Mouse (Mus musculus) bone marrow macrophage, adult 2 months (primary cell): Measurements from ENCODE around the gene Smad3. TPM values are rescaled to one million over a fixed set of nuclear protein-coding genes. Genes with fewer than 3 reads are reported as not detected.

ENCODE experiments used
- H3K27ac ChIP-seq: 2 replicates; pipeline ENCODE4 v1.5.1; 2012; ENCODE audit warnings: low read depth, low read length; ENCODE audit not compliant: insufficient read depth
- H3K4me1 ChIP-seq: 2 replicates; pipeline ENCODE4 v1.6.1; 2012; ENCODE audit warnings: low read length; ENCODE audit not compliant: control insufficient read depth, insufficient read depth
- H3K4me3 ChIP-seq: 2 replicates; pipeline ENCODE4 v1.5.1; 2012; ENCODE audit warnings: mild to moderate bottlenecking, low read length, moderate library complexity; ENCODE audit not compliant: insufficient read depth
- CTCF ChIP-seq: IDR thresholded peaks from 2 replicates; pipeline ENCODE4 v1.5.1; 2012; ENCODE audit warnings: low read depth, mild to moderate bottlenecking, low read length, moderate library complexity
- POLR2A ChIP-seq: IDR thresholded peaks from 2 replicates; pipeline ENCODE4 v1.6.1; 2012; ENCODE audit warnings: mild to moderate bottlenecking, low read depth, low read length, borderline replicate concordance
- polyA plus RNA-seq: library from polyadenylated mRNA; stranded (reverse); fragments of >200 nt; gene quantifications from 2 replicates; pipeline ENCODE4 v1.2.4, GENCODE M21; 2012; ENCODE audit not compliant: missing spikeins, insufficient read depth, insufficient read length

Smad3 gene
- polyA plus RNA-seq, 1 experiment = 6.5 TPM

- no peak for TF ChIP-seq POLR2A
- TF ChIP-seq CTCF = no peak
- H3K4me3 ChIP-seq = no peak overlapping the region
- no peak overlapping the region for H3K27ac ChIP-seq
- peaks cover 14% of the 10 kb centered on the region for H3K4me1 ChIP-seq
Observed at GRCm38 (mm10) chr9:63789386-63789785, 31.6 kb upstream of the Smad3 start.

- Histone ChIP-seq H3K4me3 (no peak overlapping the region), H3K27ac (no peak overlapping the region), H3K4me1 (peaks cover 4% of the 10 kb centered on the region; the same call in 1 of the 2 replicates)
- TF ChIP-seq POLR2A (no peak), CTCF (no peak)
Observed at GRCm38 (mm10) chr9:63787606-63788005, 29.8 kb upstream of the Smad3 start.

DNA sequence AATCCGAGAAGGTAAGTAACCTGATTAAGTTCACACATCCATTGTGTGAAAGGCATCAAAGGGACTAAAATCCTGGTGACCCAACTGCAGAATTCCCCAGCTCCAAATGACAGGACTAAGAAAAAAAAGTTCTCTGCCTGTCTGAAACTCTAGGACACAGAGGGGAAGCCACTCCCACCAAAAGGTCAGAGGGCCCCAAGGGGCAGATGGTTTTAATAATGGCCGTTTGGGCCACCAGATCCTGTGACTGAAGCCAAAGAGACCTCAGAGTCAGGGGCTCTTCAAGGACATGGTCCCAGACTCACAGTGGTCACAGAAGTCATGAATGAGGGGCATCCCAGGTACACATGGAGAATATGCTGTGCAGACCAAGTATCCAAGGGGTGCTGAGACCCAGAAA is 29.3 kb upstream of the Smad3 start:
- Histone ChIP-seq H3K27ac (no peak overlapping the region), H3K4me3 (no peak overlapping the region), H3K4me1 (peaks cover 10% of the 10 kb centered on the region)
- TF ChIP-seq CTCF (no peak), POLR2A (no peak)

DNA sequence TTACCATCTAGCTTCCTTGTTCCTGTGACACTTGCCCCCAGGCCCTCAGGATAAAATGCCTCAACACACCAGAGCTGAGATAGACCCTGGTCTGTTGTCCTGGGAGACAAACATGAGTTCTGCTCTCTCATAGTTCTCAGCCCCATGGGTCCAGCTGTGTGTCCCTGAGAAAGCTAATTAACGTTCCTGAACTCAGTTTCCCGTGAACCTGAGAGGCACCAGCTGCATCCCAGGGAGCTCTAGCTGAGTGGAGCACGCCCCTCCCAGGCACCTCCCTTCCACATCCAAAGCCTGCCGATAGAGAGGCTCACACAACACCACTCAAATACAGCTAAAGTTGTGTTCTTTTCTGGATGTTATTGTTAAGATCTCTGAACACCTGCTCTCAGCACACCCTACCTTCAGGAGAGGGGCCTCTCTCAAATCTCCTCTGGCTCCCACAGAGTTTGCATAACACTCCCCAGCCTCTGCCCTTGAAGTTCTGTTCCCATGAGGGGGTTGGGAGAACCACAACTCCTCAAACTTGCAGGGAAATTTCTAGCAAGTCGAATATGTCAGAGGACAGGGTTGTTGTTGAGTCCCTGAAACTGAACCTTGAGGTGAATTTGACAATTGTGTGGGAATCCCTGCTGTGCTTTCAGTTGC is 28.4 kb upstream of the Smad3 start:
- Histone ChIP-seq H3K4me3 (no peak overlapping the region), H3K4me1 (peaks cover 13% of the 10 kb centered on the region), H3K27ac (no peak overlapping the region)
- TF ChIP-seq CTCF (no peak), POLR2A (no peak)

GRCm38 (mm10) chr9:63785492-63785891 is 27.7 kb upstream of the Smad3 start:
- Histone ChIP-seq H3K4me1 (peaks cover 17% of the 10 kb centered on the region), H3K4me3 (no peak overlapping the region), H3K27ac (no peak overlapping the region)
- TF ChIP-seq POLR2A = no peak
- no peak for TF ChIP-seq CTCF

GRCm38 (mm10) chr9:63784597-63784996 is 26.8 kb upstream of the Smad3 start:
- peaks cover 25% of the 10 kb centered on the region for H3K4me1 ChIP-seq
- no peak overlapping the region for H3K4me3 ChIP-seq
- TF ChIP-seq CTCF (no peak), POLR2A (no peak)
- H3K27ac ChIP-seq = no peak overlapping the region

- TF ChIP-seq CTCF (no peak), POLR2A (no peak)
- Histone ChIP-seq H3K4me1 (peaks cover 25% of the 10 kb centered on the region), H3K27ac (no peak overlapping the region), H3K4me3 (no peak overlapping the region)
Observed at GRCm38 (mm10) chr9:63782744-63783143, 24.9 kb upstream of the Smad3 start.

DNA sequence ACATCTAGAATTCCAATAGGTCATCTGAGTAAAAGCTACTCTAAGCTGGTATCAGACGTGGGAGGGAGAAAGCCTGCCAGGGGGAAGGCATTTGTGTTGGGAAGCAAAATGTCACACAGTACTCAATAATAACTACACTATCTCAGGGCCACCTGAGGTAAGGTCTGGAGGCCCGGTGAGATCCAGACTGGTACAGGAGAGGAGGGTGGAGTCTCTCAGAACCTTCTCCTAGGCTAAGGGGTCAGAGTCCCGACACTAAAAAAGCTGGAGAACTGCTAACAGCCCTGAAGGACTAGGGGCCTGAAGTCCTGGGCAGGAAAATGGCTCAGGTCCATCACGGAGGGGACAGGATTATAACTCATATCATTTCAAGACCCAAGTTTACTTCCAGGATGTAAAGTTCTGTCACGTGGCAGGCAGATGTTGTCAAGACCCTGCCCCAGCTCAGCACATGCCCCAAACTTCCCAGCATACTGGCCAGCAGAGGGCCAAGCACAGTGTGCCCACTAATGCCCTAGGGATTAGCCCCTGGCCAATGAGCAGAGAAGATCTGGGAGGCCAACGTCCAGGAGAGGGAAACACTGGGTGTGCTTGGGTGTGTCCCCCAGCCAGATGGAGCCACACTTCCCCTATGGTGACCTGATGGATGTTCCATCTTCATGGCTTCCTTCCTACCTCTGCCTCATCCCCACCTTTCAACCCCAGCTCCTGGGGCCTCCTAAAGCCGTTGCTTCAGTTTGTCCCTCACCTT is 24.1 kb upstream of the Smad3 start:
- peaks cover 25% of the 10 kb centered on the region for H3K4me1 ChIP-seq
- no peak overlapping the region for H3K4me3 ChIP-seq
- TF ChIP-seq POLR2A (no peak), CTCF (no peak)
- H3K27ac ChIP-seq = no peak overlapping the region

DNA sequence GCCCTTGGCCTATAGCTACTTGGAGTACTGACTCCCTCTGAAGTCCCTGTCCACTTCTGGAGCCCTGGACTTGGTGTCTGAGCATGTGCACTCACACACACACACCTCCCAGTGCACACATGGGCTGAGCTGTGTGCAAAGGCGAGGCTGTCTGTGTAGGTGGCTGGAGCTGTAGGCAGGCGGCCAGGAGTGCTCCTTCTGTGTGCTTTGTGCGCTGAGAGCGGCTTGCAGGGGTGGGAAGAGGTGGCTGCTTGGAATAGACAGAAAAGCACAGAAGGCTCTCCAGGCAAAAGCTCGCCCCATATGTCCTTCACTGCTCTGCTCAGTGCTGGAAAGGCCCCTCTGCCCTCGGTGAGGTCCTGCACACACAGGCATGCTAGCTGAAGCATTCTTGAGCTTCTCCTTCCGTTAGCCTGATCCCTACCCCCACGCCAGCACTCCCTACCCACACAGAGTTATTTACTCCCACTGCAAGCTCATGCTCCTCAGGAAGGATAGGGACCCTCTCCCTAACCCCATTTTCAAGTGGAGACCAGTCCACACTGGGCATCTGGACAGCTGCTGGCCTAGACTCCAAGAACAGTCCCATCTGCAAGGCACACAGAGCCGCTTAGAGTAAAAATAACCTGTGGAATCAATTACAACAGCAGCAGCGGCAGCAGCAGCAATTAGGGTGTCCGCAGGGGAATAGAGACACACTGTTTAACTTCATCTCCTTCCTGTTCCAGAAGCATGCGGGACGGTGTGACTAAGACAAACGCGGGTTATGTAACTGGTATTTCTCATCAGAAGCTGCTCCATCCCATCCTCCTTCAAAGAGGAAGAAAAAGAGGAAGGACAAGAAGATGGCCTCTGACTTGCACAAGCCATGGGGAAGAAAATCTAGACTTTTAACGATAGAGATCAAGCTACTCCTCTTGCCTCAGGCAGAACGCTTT is 22.4 kb upstream of the Smad3 start:
- peaks cover 25% of the 10 kb centered on the region for H3K4me1 ChIP-seq
- TF ChIP-seq CTCF (no peak), POLR2A (no peak)
- H3K27ac ChIP-seq = peak overlapping the region; percentile 48
- no peak overlapping the region for H3K4me3 ChIP-seq
